Mouse (Mus musculus): ENCODE results near the gene Cdh4. TPM values are rescaled to one million over a fixed set of nuclear protein-coding genes. Genes with fewer than 3 reads are reported as not detected.

Gene Cdh4
- polyA plus RNA-seq, 1 experiment: not detected

DNA sequence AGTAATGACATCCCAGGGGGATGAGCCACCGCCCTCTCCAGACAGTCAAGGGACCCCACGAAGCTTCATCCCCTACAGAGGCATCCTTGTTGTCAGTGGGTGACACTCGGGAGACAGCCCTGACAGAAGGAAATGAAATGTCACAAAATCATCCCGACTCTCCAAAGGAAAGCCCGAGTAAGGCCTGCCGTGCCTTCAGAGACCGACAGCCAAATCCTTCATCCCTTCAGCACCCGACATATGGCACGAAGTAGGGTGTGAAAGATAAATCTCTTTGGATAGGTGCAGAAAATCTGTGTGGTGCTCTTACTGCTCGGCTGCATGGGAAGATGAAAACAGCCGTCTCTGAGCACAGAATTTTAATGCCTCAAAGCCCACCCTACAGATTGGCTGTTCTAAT, 312.5 kb downstream of the Cdh4 start:
- TF ChIP-seq TAL1 (IDR thresholded peaks at IDR 0.05; ENCODE audit: low read length): no peak
- no peak for TF ChIP-seq GATA1 (IDR thresholded peaks at IDR 0.05; ENCODE audit: low read length)
- H3K27me3 ChIP-seq (ENCODE audit: control insufficient read depth): no peaks in the 10 kb centered on the region
- no peaks in the 10 kb centered on the region for H3K36me3 ChIP-seq (ENCODE audit: control insufficient read depth)
- H3K4me3 ChIP-seq (replicated peaks): no peak overlapping the region
- H3K4me1 ChIP-seq (ENCODE audit: control insufficient read depth): no peaks in the 10 kb centered on the region
- no peaks in the 10 kb centered on the region for H3K9me3 ChIP-seq (ENCODE audit: control insufficient read depth, low read length)

DNA sequence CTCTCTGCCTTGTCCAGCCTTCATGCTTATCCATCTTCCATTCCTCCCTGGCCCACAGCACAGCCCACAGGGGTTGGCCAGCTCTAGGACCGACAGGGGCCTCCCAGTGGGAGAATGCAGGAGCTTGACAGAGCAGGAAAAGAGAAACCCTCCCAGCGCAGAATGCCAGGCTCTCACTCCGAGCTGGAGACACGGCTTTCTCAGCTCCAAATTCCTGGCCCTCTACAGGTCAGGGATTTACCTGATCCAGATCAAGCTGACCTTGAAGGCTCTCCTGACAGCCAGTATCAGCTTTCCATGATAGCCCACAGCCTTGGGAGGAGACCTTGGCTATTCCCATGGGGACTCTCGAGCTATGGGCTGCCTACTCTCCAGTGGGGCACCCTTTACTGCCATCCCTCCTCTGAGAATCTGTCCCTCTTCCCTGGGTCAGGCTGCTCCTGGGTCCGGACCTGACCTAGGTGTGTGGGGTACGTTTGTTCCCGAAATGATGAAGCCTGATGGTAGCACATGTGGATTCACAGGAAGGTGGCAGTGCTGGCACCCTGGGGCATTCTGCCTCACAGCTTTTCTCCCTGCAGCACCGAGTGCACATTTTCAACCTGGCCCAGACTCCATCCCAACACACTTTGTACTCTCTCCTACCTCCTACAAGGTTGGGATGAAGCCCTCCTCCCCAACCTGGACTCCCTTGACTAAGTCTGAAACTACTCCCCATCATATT, 319.6 kb downstream of the Cdh4 start:
- no peaks in the 10 kb centered on the region for H3K36me3 ChIP-seq (ENCODE audit: control insufficient read depth)

DNA sequence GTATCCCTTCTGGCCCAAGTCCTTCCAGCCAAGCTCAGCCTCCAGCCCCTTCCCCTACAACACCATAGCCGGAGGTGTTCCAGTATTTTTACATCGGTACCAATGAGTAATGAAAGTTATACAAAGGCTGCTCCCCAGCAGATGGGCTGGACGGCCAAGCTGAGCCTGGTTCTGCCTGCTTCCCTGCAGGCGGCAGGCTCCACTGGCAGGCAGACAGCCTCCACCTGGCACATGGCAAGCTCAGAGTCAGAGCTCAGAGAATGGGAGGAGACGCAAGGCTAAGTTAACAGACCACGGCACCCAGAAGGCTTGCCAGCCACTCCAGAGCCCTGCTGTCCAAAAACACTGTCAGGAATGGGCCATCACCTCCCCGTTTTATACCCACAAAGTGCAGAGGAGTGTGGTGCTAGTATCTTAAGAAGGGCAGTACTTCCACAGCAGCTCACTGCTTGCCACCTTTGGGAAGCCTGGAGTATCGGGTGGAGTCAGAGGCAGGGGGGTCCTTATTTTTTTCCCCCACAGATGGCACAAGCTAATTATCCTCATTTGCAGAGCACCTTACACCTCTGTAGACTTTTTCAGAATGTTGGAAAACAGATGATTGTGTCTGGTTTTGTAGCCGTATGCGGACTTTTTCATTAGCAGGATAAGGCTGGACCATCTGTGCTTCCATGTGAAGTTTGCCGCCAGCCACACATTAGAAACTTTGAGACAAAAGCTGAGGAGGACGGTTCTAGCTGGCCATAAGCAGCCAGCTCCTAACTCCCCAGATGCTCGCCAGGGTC, 320.5 kb downstream of the Cdh4 start:
- H3K4me1 ChIP-seq (ENCODE audit: control insufficient read depth): no peaks in the 10 kb centered on the region
- TF ChIP-seq GATA1 (IDR thresholded peaks at IDR 0.05; ENCODE audit: low read length): no peak
- H3K27me3 ChIP-seq (ENCODE audit: control insufficient read depth): peaks cover 8% of the 10 kb centered on the region
- H3K4me3 ChIP-seq (replicated peaks): no peak overlapping the region
- H3K36me3 ChIP-seq (ENCODE audit: control insufficient read depth): no peaks in the 10 kb centered on the region
- H3K9me3 ChIP-seq (ENCODE audit: control insufficient read depth, low read length): no peaks in the 10 kb centered on the region

More for the DNA sequence above, 319.6 kb downstream of the Cdh4 start:
- no peak for TF ChIP-seq TAL1 (IDR thresholded peaks at IDR 0.05; ENCODE audit: low read length)
- no peak for TF ChIP-seq GATA1 (IDR thresholded peaks at IDR 0.05; ENCODE audit: low read length)
- Histone ChIP-seq H3K27me3 (ENCODE audit: control insufficient read depth) (peaks cover 8% of the 10 kb centered on the region), H3K9me3 (ENCODE audit: control insufficient read depth, low read length) (no peaks in the 10 kb centered on the region), H3K4me1 (ENCODE audit: control insufficient read depth) (no peaks in the 10 kb centered on the region), H3K4me3 (replicated peaks) (no peak overlapping the region)

DNA sequence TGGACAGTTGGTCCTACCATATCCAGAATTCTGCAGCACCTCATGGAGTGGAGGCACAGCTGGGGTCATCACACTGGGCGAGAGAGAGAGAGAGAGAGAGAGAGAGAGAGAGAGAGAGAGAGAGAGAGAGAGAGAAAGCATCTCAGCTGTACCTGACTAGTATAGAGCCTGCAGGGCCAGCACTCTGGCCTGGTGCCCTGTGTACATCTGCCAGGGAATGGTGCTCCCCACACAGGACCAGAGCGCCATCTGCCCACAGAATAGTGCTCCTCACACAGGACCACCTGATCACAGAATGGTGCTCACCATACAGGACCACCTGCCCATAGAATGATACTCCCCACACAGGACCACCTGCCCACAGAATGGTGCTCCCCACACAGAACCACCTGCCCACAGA, 322.2 kb downstream of the Cdh4 start:
- H3K27me3 ChIP-seq (ENCODE audit: control insufficient read depth): peaks cover 8% of the 10 kb centered on the region
- H3K36me3 ChIP-seq (ENCODE audit: control insufficient read depth): no peaks in the 10 kb centered on the region
- no peak overlapping the region for H3K4me3 ChIP-seq (replicated peaks)
- TF ChIP-seq GATA1 (IDR thresholded peaks at IDR 0.05; ENCODE audit: low read length): no peak
- TF ChIP-seq TAL1 (IDR thresholded peaks at IDR 0.05; ENCODE audit: low read length): no peak
- no peaks in the 10 kb centered on the region for H3K4me1 ChIP-seq (ENCODE audit: control insufficient read depth)
- no peaks in the 10 kb centered on the region for H3K9me3 ChIP-seq (ENCODE audit: control insufficient read depth, low read length)

DNA sequence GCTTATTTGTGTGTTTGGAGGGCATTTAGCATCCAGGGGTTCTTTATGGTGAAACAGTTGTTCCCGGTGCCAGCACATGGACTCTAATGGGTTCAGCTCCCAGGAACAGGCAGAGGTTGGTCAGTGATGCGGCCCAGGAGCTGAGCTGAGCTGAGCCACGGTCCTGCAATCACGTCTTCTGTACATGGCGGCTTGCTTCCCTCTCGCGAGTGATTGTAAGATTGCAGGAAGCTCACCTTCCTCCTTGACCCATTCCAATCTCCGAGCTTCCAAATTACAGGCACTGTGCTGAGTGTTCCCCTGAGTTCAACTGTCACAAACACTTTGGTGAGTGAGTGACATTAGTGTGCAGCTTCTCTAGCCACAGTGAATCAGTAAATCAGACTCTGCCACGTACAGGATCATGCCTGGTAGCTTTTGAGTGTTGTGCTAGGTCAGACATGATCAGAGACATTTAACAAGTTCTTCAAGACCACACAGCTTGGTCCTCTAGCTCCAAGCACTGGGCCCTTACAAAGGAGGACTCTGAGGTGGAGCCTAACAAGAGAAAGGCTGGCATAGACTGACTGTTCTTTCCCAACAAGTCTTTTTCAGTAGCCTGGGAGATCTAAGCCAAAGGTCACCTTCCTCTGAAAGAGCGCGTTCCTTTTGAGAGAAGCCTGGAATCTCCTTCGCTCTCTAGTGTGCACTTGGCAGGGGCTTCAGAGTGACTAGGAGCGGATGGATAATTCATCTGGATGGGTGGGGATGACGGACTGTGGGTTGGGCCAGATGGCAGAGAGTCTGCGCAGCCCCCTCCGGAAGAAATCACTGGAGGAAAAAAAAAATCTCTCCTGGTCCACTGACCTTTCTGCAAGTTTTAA, 324.7 kb downstream of the Cdh4 start:
- TF ChIP-seq TAL1 (IDR thresholded peaks at IDR 0.05; ENCODE audit: low read length) (no peak), GATA1 (IDR thresholded peaks at IDR 0.05; ENCODE audit: low read length) (no peak)

DNA sequence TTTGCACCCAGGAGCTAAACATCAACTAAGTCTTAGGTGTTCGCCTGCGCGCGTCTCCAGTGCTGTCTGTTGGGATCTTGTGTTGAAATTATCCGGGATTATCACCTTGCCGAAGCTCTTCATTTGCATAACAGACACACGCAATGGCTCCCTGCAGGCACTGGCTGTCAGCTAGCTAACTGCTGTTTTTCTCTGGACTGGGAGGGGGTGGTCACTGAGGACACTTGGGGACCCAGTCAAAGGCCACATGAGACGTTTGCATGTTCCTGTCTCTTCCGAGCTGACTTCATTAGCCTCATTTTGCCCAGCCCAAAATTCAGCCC, 325.3 kb downstream of the Cdh4 start:
- H3K27me3 ChIP-seq (ENCODE audit: control insufficient read depth): peaks cover 8% of the 10 kb centered on the region
- H3K9me3 ChIP-seq (ENCODE audit: control insufficient read depth, low read length): no peaks in the 10 kb centered on the region
- H3K4me3 ChIP-seq (replicated peaks): no peak overlapping the region
- H3K36me3 ChIP-seq (ENCODE audit: control insufficient read depth): no peaks in the 10 kb centered on the region
- TF ChIP-seq GATA1 (IDR thresholded peaks at IDR 0.05; ENCODE audit: low read length) (no peak), TAL1 (IDR thresholded peaks at IDR 0.05; ENCODE audit: low read length) (no peak)
- H3K4me1 ChIP-seq (ENCODE audit: control insufficient read depth): no peaks in the 10 kb centered on the region

More for the DNA sequence above, 324.7 kb downstream of the Cdh4 start:
- Histone ChIP-seq H3K36me3 (ENCODE audit: control insufficient read depth) (no peaks in the 10 kb centered on the region), H3K4me1 (ENCODE audit: control insufficient read depth) (no peaks in the 10 kb centered on the region), H3K9me3 (ENCODE audit: control insufficient read depth, low read length) (no peaks in the 10 kb centered on the region), H3K27me3 (ENCODE audit: control insufficient read depth) (peaks cover 8% of the 10 kb centered on the region), H3K4me3 (replicated peaks) (no peak overlapping the region)

DNA sequence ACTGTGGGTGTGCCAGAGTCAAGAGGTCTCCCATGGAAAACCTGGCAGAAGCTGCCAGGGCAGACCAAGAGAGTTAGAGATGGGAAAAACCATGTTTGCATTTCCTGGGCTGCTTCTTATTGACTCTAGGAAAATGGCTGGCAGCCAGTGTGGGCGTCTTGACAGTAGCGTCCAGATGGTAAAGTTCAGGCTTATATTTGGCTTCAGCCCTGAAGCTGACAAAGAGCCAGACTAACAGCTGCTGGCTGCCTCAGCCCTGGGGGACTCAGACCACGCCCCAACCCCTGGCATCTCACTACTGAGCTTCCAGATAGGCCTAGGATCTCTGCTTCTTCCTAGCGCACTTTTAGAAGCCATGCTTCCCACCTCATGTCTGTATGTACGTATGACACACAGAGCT, 326.9 kb downstream of the Cdh4 start:
- no peaks in the 10 kb centered on the region for H3K36me3 ChIP-seq (ENCODE audit: control insufficient read depth)
- H3K27me3 ChIP-seq (ENCODE audit: control insufficient read depth): peaks cover 8% of the 10 kb centered on the region
- H3K9me3 ChIP-seq (ENCODE audit: control insufficient read depth, low read length): no peaks in the 10 kb centered on the region
- no peak overlapping the region for H3K4me3 ChIP-seq (replicated peaks)
- no peak for TF ChIP-seq GATA1 (IDR thresholded peaks at IDR 0.05; ENCODE audit: low read length)
- TF ChIP-seq TAL1 (IDR thresholded peaks at IDR 0.05; ENCODE audit: low read length): no peak
- no peaks in the 10 kb centered on the region for H3K4me1 ChIP-seq (ENCODE audit: control insufficient read depth)

DNA sequence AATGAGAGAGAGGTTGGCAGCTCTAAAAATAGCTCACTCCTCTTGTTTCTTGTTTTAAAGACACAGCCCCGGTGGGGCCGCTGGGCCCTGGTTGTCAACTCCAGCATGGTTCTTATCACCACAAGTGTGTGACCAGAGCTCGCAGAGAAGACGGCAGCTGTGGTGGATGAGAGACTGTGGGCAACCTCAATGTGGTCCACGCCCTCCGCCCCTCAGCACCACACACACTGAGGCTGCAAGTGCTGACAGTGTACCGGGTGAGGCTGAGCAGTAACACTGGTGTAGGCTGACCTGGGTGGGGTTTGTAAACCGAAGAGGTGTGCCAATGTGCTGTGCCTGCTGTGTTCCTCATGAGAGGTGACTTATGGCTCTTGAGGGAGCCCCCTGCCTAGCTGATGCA, 327.7 kb downstream of the Cdh4 start:
- Histone ChIP-seq H3K9me3 (ENCODE audit: control insufficient read depth, low read length) (no peaks in the 10 kb centered on the region), H3K27me3 (ENCODE audit: control insufficient read depth) (peaks cover 8% of the 10 kb centered on the region), H3K4me1 (ENCODE audit: control insufficient read depth) (no peaks in the 10 kb centered on the region), H3K4me3 (replicated peaks) (no peak overlapping the region), H3K36me3 (ENCODE audit: control insufficient read depth) (no peaks in the 10 kb centered on the region)
- TF ChIP-seq TAL1 (IDR thresholded peaks at IDR 0.05; ENCODE audit: low read length) (no peak), GATA1 (IDR thresholded peaks at IDR 0.05; ENCODE audit: low read length) (no peak)

Measured in erythroblast, embryonic 14.5 days (primary cell).